Mouse (Mus musculus): ENCODE measurements at regions not wholly inside any gene's neighbourhood (a gene's known extent, or its start where the extent isn't known, plus 50 kb on each side); places are given as distances from the start of the nearest gene placed in this dataset.

DNA sequence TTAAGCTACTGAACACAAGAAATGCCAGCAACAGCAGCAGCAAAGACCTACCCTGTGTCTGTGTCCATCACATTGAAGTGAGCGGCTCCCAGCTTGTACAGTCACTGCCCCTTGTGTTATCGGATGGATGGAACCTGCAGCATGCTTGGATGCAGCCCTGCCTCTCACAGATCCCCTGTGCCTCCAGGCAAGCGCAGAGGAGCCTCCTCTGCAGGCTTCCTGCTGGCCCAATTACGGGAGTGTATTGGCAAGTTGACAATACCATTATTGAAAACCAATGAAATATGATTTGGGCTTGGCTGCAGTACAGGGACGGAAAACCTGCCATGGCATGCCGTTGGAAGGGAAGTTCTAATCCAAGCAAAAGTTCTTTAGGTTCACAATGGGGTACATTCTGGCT is 81.9 kb upstream of the Otos start:
- no peak for DNase-seq

DNA sequence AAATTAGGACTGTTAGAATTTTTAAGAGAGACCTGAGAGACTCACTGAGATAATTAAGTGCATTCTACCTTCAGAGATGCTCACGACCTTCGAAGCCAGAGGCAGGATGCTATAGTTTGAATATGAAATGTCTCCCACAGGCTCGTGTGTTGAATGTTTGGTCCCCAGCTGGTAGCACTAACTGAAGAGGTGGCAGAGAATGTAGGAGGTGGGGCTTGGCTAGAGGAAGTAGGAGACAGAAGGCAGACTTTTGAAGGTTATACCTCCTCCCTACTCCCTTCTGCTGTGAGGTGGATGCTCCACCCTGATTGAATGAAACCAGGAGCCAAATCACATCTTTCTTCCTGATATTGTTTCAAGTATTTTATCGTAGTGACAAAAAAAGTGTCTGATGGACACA is 79.3 kb upstream of the Otos start:
- no peak for DNase-seq

DNA sequence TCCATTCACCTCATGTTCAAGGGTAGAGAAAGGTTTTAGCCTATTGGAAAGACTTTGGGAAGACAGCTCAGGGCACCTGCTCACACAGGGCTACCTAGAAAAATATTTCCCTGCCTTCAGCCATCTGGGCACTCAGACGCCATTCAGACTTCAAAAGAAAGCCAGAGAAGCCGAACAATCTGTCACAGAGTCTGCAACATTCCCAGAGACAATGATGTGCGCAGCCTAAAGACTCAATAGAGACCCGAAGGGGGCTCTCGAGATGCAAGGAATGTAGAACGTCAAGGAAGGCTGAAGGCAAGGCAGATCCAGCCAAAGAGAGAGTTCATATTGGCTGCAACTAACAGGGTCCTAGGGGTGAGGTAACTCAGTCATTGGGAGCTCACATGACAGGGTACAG is 78.7 kb upstream of the Otos start:
- no peak for DNase-seq

DNA sequence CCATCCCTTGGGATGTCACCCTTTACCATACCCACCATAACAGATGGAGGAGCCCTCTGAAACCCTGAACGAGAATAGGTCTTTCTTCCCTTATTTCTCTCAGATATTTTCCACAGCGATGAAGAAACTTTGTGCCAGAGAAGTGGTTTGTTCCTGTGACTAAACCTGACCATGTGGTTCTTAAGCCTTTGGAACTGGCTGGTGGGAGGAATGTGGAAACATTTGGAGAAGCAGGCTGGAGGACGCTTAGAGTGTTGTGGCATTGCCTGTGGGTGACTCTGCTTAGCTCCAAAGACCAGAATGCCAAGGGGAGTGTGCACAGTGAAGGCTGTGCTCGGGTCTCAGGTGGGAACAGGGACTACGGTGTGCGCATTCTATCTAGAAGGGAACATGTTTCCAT is 77.7 kb upstream of the Otos start:
- no peak for DNase-seq

DNA sequence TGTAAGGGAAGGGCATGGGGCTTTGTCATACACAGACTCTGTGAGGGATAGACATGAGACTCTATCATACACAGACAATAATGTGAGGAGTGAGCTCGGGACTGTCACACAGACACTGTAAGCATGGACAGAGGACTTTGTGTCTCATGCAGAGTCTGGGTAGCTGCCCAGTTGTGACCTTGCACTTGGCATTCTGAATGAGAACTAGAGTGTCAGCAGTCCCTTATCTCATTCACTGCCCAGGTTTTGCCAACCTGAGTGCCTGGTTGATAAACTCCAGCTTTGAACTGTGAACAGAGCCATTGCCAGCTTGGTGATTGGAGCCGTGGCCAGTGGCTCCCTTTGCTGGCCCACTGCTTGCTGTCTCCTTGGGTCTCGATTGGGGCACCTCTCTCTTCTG is 75.5 kb upstream of the Otos start:
- DNase-seq = no peak

DNA sequence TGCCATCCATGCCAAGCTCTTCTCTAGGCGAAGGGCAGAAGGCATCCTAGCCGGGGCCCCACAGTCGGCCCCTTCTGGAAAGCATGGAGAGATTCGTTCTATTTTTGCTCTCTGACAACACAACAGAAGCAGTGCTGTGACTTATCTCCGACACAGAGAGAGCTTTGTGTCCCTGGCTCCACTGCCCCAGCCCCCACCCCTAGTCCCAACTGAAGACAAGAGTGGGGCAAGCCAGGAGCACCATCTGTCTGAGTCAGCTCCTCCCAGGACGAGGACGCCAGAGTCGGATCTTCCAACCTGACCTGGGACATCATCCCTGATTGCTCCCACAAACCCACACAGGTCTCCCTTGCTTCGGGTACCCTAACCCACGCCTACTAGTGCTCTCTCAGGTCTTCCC is 71.9 kb upstream of the Otos start:
- no peak for DNase-seq

DNA sequence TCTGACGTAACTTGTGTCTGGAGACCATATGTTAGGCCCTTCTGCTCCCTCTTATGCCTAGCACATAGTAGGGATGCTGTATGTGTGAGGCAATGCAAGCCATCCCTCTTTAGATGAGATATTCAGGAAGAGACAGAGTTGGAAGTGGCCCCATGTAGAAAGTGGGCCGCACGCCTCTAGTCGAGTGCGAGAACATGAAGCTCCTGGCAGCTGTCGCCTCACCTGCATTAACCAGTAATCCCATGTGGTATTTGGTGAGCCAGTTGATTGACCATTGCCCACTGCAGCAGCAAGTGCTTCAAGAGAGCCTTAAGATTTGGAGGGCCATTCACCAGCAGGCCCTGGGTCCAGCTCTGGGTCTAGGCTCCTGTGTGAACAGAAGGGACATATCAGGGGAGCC is 71.2 kb upstream of the Otos start:
- no peak for DNase-seq

DNA sequence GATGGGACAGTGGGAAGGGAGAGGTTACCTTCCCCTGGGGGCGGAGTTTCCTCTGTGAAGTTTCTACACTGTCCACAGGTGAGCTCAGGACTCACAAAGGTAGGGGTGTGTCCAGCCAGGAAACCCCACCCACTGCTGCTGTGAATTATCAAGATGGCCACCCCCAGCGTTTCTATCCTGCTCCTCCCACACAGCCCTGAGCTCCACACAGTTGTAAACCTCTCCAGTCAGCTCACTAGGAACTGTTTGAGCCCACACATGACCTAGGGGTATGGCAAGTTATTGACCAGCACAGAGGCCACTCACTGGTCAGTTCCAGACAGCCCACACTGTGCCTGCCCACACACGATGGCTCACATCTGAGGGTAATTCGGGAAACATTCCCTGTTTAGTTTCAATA is 69.5 kb upstream of the Otos start:
- no peak for DNase-seq

DNA sequence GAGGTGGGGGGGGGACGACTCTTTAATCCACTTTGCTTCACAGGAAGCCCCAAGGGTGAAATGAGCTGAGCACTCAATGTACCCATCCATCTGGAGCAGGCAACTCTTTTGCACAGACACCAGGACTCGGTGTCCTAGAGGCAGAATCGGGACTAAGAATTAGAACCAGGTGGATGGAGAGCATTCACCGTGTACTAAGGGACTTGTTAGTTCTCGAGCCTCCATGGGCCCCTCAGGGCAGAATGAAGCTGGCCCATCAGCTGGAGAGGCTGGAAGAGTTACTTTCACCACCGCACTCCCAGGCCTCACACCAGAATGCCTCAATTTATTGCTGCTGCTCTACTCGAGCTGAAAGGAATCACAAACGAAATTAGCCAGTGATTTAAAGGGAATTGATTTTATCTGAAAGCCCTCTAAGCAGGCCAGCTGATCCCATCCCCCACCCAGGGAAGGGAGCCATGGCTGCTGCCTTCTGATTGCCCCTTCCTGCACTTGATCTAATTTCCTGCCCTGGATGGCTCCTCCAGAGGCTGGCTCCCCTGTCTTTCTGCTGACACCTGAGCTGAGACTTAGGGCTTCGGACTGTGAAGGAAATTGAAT is 66.2 kb upstream of the Otos start:
- no peak for DNase-seq

DNA sequence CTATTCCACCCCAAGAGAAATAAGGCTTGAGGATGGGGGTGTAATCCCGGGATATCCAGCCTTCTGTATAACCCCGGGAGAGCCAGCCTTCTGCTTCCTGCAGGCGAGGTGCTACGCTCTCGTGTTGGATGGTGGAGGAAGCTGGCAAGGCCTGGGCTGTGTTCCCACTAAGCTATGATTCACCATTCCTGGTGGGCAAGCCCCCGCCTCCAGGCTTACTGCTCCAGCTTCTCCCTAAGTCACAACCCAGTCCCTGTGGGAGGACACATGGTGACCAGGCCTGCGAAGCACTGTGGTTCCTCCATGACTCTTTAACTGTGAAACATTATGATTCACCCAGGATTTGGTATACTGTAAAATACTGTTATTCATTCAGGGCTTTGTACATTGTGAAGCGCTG is 63.7 kb upstream of the Otos start:
- no peak for DNase-seq

DNA sequence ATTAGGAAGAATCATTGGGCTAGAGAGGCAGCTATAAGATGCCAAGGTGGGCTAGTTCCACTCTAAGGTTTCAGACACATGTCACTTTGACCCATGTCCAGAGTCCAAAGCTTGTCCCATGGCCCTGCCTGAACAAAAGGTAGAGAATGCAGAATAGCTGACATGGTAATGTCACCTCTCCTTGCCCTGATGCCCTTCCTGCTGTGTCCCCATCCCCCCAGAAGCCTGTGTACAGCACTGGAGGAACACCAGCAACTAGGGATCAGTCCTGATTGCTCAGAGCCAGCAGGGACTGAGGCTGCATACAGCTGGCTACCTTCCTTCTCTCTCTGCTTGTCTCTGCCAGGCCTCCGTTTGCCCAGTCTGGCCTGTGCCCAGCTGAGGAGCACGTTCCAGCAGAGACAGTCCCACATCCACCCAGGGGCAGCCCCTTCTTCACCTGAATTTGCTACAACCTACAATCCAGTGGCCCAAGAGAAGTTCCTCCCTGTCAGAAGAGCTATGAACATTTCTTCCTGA is 61.7 kb upstream of the Otos start:
- DNase-seq = no peak

DNA sequence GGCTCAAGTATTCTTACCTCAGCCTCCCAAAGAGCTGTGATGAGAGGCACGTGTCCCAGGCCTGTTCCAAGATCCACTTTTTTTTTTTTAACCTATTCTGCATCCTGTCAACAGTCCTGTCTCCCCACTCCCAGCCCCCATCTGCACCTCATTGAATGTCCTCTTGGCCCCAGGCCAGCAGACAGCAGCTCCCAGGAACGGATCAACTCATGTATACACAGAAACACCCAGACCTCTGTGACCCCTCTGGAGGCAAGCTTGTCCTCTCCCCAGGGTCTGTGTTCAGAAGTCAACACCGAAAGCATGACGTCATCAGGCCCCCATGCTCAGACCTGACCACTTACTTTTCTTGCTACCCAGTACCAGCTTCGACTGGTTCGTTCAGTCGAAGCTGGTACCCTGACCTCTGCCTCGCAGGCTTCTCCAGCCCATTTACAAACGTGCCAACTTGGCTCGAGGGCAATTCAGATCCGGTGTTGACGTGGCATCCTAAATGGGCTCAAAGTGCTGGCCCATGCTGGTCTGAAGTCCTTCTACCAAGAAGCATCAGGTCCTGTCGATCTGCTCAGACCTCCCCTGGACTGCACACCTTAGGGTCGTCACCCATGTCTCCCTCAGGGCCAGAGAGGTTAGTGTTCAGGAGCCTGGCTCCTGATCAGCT is 60.7 kb upstream of the Otos start:
- no peak for DNase-seq

DNA sequence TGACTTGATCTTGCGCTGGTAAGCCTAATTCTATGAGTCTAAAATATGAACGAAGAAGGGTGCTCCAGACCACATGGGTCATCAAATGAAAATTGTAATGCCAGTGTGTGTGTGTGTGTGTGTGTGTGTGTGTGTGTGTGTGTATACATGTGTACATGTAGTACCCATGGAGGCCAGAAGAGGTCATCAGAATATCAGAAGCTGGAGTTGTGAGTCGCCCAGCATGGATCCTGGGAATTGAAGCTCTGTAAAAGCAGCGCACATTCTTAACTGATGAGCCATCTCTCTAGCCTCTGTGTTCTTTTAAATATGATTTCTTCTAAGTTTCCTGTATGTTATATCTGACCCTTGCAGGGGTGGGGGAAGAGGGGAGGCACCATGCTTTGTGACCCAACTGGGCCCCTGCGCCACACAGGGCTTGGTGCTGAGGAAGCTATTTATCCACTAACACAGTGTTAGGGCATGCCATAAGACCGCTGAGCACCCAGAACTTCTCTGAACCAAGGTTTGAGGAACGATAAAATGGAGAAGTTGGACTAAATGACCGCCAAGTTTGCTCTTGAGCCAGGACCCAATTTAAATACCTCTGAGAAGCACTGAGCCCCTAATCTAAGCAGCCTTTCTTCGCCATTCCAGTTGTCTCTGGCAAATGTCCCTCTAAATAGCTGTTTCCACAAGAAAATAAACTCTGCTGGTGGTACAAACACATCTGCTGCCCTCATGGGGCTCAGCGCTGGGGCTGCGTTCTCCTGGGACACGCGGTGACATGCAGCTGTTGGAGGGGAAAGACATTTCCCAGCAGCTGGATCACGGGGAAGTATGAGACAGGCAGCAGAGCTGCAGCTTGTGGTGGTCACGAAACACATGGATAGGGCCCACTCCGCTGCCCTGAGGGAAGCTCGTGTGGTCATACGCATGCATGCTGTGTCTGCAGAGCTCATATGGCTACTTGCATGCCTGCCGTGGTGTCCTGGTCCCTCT is 59.6 kb upstream of the Otos start:
- no peak for DNase-seq

DNA sequence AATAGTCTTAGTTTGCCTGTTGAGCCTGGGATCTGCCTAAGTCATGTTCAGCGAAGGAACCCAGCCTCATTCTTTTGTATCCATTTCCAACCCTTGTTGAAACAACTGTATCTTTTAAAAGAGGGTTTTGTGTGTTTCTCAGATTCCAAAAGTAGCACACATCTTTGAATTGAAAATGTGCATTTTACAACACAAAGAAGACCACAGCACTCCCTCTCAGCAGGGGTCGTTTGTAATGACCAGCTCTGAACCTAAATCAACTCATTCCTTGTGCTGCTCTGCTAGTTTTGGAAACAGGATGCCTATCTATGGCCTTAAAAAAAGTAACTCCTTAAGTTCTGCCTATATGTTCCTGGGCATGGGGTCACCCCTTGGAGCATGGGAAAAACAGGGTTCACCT is 58.8 kb upstream of the Otos start:
- DNase-seq = no peak

DNA sequence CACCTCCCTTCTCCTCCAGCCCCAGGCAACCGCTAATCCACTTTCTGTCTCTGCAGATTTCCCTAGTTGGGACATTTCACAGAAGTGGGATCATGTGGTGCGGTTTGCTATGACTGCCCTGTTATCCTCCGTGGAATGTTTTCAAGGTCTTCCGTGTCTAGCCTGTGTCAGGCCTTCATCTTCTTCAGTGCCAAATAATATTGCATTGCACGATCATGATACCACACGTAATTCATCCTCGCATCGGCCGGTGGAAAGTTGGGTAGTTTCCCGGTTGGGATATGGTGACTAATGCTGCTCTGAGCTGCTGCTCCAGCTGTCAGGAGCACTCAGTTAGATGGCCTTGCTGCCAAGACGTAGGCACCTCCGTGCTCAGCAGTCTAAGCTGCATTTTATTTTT is 55.3 kb upstream of the Otos start:
- DNase-seq = no peak

DNA sequence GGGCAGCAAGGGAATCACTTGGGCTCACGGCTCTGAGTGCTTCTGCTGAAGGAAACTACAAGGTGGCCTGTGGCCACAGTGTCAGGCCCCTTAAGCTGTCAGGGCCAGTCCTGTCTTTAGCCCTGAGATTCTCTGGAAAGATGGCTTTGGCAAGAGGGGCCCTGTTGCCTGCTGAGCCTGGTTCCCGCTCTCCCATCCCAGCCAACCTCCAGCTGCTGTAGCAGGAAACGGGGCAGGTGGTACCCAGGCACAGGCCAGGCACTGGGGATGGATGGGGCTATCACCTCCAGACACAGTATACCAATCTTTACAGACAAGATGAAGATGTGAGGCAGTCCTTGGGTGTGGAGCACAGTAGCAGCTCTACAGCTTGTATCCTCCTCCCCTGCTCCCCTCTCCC is 54.6 kb upstream of the Otos start:
- no peak for DNase-seq

DNA sequence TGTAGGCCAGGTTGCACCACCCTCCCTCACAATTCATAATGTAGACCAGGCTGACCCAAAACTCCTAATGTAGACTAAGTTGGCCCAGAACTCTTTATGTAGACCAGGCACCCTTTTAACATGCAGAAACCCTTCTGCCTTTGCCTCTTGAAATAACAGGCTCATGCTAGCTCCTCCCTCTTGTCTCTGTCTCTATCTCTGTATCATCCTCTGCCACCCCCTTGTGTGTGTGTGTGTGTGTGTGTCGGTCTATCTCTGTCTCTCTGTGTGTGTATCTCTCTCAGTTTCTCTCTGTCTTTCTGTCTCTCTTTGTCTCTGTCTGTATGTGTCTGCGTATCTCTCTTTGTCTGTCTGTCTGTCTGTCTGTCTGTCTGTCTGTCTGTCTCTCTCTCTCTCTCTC is 51.5 kb upstream of the Otos start:
- no peak for DNase-seq

DNA sequence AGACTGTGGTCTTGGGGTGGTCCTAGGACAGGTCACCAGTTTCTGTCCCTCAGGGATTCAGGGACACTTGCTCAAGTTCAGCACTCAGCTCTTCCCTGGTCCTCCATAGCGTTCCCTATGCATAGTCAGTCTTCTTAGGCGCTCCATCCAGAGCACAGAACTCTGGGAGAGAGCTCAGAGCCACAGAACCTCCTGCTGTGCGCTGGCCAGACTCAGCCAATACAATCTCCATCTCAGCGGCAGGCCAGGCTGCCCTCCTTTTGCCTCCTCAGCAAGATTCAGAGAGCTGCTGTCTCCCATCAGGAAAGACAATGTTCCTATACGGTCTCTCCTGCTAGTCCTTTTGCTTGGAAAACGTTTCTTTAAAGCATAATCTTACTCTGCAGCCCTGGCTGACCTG is 51.1 kb upstream of the Otos start:
- DNase-seq = peak; percentile 71

DNA sequence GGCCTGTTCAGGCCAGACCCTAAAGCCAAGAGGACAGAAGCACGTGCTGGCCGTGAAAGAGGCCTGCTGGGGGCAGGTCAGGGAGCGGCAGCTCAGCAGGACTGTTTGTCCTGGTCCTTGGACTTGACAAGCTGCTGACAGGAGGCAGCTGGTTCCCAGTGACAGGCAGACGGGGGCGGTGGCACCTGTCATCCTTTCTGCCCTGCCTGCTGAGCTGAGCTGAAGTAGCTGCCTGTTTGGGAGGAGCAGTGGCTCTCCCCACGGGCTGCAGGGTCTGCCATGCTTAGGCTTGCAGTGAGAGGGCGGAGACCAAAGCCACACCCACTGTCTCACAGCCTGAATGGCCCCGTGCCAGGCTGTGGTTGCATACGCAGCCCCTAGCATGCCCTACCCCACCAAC is 50.4 kb upstream of the Otos start:
- DNase-seq = peak; percentile 69

DNA sequence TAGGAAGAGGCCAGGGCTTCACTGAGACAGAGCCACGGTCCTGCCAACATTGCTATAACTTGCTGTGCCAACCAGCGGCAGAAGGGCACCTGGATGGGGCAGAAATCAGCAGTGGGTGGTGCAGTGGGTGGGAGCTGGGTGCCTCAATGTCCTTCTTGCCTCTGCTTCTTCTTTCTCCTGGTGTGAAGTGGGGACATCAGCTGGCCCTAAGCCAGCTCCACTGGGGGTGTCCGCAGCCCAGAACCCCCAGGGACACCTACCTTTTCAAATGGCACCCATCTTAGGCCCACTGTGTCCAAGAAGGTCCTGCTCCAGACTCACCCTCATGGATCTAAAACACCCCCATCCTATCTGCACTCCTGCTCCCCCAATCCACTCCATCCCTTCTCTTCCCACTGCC is 49.9 kb upstream of the Otos start:
- no peak for DNase-seq

Data from cerebellum, adult 11 months (tissue).